Mouse (Mus musculus) forebrain, embryonic 11.5 days (tissue): Measurements from ENCODE around the gene Fam187b. TPM values are rescaled to one million over a fixed set of nuclear protein-coding genes. Genes with fewer than 3 reads are reported as not detected.

Experiments
- ATAC-seq: fragments of 200-750 bp; cut with Nextera tagmentation; replicated peaks from 2 replicates; pipeline ENCODE4 v1.8.0; 2017; ENCODE audit warnings: moderate TSS enrichment; ENCODE audit not compliant: low FRiP score
- DNase-seq: peaks from one replicate; pipeline ENCODE4 v3.0.0-alpha.2; 2017; ENCODE audit warnings: low spot score
- H3K27ac ChIP-seq: fragments of 300-500 bp; sonication (generic); 2 replicates; pipeline ENCODE4 v1.5.1; 2014; ENCODE audit warnings: low read depth, low read length
- H3K27me3 ChIP-seq: fragments of 300-500 bp; sonication (generic); 2 replicates; pipeline ENCODE4 v1.6.1; 2014; ENCODE audit warnings: mild to moderate bottlenecking, low read length, mixed read lengths; ENCODE audit not compliant: control insufficient read depth, insufficient read depth
- H3K36me3 ChIP-seq: fragments of 300-500 bp; sonication (generic); 2 replicates; pipeline ENCODE4 v1.6.1; 2014; ENCODE audit warnings: mild to moderate bottlenecking, low read length, moderate library complexity, mixed read lengths; ENCODE audit not compliant: control insufficient read depth, insufficient read depth
- H3K4me1 ChIP-seq: fragments of 300-500 bp; sonication (generic); replicated peaks from 2 replicates; pipeline ENCODE4 v1.6.1; 2014; ENCODE audit warnings: low read length, mixed read lengths; ENCODE audit not compliant: control insufficient read depth, insufficient read depth
- H3K4me2 ChIP-seq: fragments of 300-500 bp; sonication (generic); 2 replicates; pipeline ENCODE4 v1.6.1; 2014; ENCODE audit warnings: low read depth, mild to moderate bottlenecking, low read length, moderate library complexity, mixed read lengths; ENCODE audit not compliant: severe bottlenecking
- H3K4me3 ChIP-seq: fragments of 300-500 bp; sonication (generic); 2 replicates; pipeline ENCODE4 v1.5.1; 2014; ENCODE audit warnings: low read depth, low read length
- H3K9ac ChIP-seq: fragments of 300-500 bp; sonication (generic); 2 replicates; pipeline ENCODE4 v1.6.1; 2014; ENCODE audit warnings: low read length
- H3K9me3 ChIP-seq: fragments of 300-500 bp; sonication (generic); 2 replicates; pipeline ENCODE4 v1.6.1; 2016; ENCODE audit warnings: low read length, mixed read lengths; ENCODE audit not compliant: control insufficient read depth
- WGBS: fragments of 180-500 bp; shearing (Covaris S2); extraction: QIAGEN DNeasy Blood & Tissue Kit; methylation state at CpG from one replicate; pipeline ENCODE4 v1.1.7; 2014; 5-methylcytosine and 5-hydroxymethylcytosine counted together
- polyA plus RNA-seq: library from polyadenylated mRNA; unstranded; fragments of >200 nt; fragmentation: Nextera tagmentation; extraction: Ambion mirVana; gene quantifications from 2 replicates; pipeline ENCODE4 v1.2.1, GENCODE M21; 2014

Fam187b gene
- polyA plus RNA-seq, 1 experiment from 2014 or later, result 1.3 TPM

- no peaks in the 10 kb centered on the region for H3K36me3 ChIP-seq
- H3K4me1 ChIP-seq, result no peaks in the 10 kb centered on the region
- H3K9me3 ChIP-seq, result no peaks in the 10 kb centered on the region
- no peak for DNase-seq
- H3K9ac ChIP-seq, result no peak overlapping the region
- no peaks in the 10 kb centered on the region for H3K27me3 ChIP-seq
- H3K27ac ChIP-seq, result no peak overlapping the region
- no peak overlapping the region for H3K4me2 ChIP-seq
- no peak overlapping the region for H3K4me3 ChIP-seq
- ATAC-seq, result no peak
- WGBS, result 89% methylated on average over 3 of the region's 3 CpGs
These were observed 35.3 kb downstream of the Fam187b start for GRCm38 (mm10) chr7:31008889-31009288.

- Histone ChIP-seq H3K9me3 (no peaks in the 10 kb centered on the region), H3K9ac (no peak overlapping the region), H3K36me3 (no peaks in the 10 kb centered on the region), H3K4me2 (no peak overlapping the region), H3K27me3 (no peaks in the 10 kb centered on the region), H3K4me1 (no peaks in the 10 kb centered on the region), H3K4me3 (no peak overlapping the region), H3K27ac (no peak overlapping the region)
- no peak for ATAC-seq
- no peak for DNase-seq
- 90% methylated on average over 5 of the region's 5 CpGs for WGBS
These were observed 39.4 kb downstream of the Fam187b start for GRCm38 (mm10) chr7:31012971-31013370.

GRCm38 (mm10) chr7:31017104-31017901, 43.7 kb downstream of the Fam187b start:
- Histone ChIP-seq H3K27ac (no peak overlapping the region), H3K27me3 (no peaks in the 10 kb centered on the region), H3K9ac (no peak overlapping the region), H3K4me2 (no peak overlapping the region), H3K36me3 (no peaks in the 10 kb centered on the region), H3K4me3 (no peak overlapping the region), H3K4me1 (no peaks in the 10 kb centered on the region), H3K9me3 (no peaks in the 10 kb centered on the region)
- ATAC-seq, result no peak
- 76% methylated on average over 10 of the region's 10 CpGs for WGBS
- no peak for DNase-seq

GRCm38 (mm10) chr7:31028609-31029008, 55.0 kb downstream of the Fam187b start:
- H3K27me3 ChIP-seq, result no peaks in the 10 kb centered on the region
- H3K9me3 ChIP-seq, result no peaks in the 10 kb centered on the region
- 78% methylated on average over 8 of the region's 8 CpGs for WGBS
- no peaks in the 10 kb centered on the region for H3K4me1 ChIP-seq
- no peak overlapping the region for H3K9ac ChIP-seq
- no peak overlapping the region for H3K4me2 ChIP-seq
- H3K36me3 ChIP-seq, result no peaks in the 10 kb centered on the region
- H3K27ac ChIP-seq, result no peak overlapping the region
- DNase-seq, result no peak
- no peak for ATAC-seq
- H3K4me3 ChIP-seq, result no peak overlapping the region

GRCm38 (mm10) chr7:31030717-31031116, 57.1 kb downstream of the Fam187b start:
- Histone ChIP-seq H3K9me3 (no peaks in the 10 kb centered on the region), H3K4me1 (no peaks in the 10 kb centered on the region), H3K4me3 (no peak overlapping the region), H3K36me3 (no peaks in the 10 kb centered on the region), H3K27ac (no peak overlapping the region), H3K9ac (no peak overlapping the region), H3K4me2 (no peak overlapping the region), H3K27me3 (no peaks in the 10 kb centered on the region)
- 66% methylated on average over 2 of the region's 2 CpGs for WGBS
- ATAC-seq (no peak), DNase-seq (no peak)

GRCm38 (mm10) chr7:31031731-31032130, 58.1 kb downstream of the Fam187b start:
- H3K4me2 ChIP-seq, result no peak overlapping the region
- H3K9ac ChIP-seq, result no peak overlapping the region
- no peak overlapping the region for H3K4me3 ChIP-seq
- H3K36me3 ChIP-seq, result no peaks in the 10 kb centered on the region
- no peaks in the 10 kb centered on the region for H3K9me3 ChIP-seq
- WGBS, result 85% methylated on average over 7 of the region's 7 CpGs
- DNase-seq (no peak), ATAC-seq (no peak)
- no peaks in the 10 kb centered on the region for H3K4me1 ChIP-seq
- H3K27ac ChIP-seq, result no peak overlapping the region
- no peaks in the 10 kb centered on the region for H3K27me3 ChIP-seq

- H3K9me3 ChIP-seq, result no peaks in the 10 kb centered on the region
- H3K4me2 ChIP-seq, result no peak overlapping the region
- H3K27ac ChIP-seq, result no peak overlapping the region
- H3K27me3 ChIP-seq, result no peaks in the 10 kb centered on the region
- H3K9ac ChIP-seq, result no peak overlapping the region
- no peak for DNase-seq
- no peaks in the 10 kb centered on the region for H3K4me1 ChIP-seq
- no peak overlapping the region for H3K4me3 ChIP-seq
- WGBS, result 77% methylated on average over 9 of the region's 9 CpGs
- no peaks in the 10 kb centered on the region for H3K36me3 ChIP-seq
- no peak for ATAC-seq
These were observed 60.0 kb downstream of the Fam187b start for GRCm38 (mm10) chr7:31033409-31034165.

- H3K27me3 ChIP-seq, result no peaks in the 10 kb centered on the region
- no peak overlapping the region for H3K9ac ChIP-seq
- no peak overlapping the region for H3K4me2 ChIP-seq
- ATAC-seq, result no peak
- no peak overlapping the region for H3K4me3 ChIP-seq
- no peak for DNase-seq
- no peaks in the 10 kb centered on the region for H3K4me1 ChIP-seq
- no peak overlapping the region for H3K27ac ChIP-seq
- no peaks in the 10 kb centered on the region for H3K9me3 ChIP-seq
- WGBS, result 65% methylated on average over 11 of the region's 11 CpGs
- no peaks in the 10 kb centered on the region for H3K36me3 ChIP-seq
These were observed 61.2 kb downstream of the Fam187b start for GRCm38 (mm10) chr7:31034789-31035188.
